Mouse (Mus musculus): ENCODE measurements around the gene Epor.

Epor gene

GRCm38 (mm10) chr9:21936692-21937570 lies 26.4 kb downstream of the Epor start, which contains the start of gene Plppr2:
Gene Plppr2, plus strand, starts transcription at chr9:21937033.
- peak; percentile 73 to 83 for DNase-seq

- DNase-seq = no peak
Observed at GRCm38 (mm10) chr9:21935466-21936131, 27.7 kb downstream of the Epor start.

DNA sequence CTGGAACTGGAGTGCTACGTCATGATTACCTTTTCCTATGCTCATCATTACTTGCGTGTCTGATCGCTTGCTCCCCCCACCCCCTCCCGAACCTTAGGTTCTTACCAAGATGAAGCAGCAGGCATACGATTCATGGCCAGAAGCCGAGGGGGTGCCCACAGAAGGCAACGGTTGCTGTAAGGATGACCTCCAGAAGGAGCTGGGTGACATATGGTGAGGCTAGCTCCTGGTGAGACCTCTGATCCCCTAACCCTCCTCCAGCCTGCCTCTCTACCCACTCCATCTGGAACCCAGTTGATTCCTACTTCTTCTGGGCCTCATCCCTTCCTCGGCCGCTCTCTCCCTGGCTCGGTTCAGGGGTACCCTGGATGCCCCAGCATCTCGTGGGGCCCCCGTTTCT lies 29.3 kb downstream of the Epor start:
- DNase-seq = no peak

DNA sequence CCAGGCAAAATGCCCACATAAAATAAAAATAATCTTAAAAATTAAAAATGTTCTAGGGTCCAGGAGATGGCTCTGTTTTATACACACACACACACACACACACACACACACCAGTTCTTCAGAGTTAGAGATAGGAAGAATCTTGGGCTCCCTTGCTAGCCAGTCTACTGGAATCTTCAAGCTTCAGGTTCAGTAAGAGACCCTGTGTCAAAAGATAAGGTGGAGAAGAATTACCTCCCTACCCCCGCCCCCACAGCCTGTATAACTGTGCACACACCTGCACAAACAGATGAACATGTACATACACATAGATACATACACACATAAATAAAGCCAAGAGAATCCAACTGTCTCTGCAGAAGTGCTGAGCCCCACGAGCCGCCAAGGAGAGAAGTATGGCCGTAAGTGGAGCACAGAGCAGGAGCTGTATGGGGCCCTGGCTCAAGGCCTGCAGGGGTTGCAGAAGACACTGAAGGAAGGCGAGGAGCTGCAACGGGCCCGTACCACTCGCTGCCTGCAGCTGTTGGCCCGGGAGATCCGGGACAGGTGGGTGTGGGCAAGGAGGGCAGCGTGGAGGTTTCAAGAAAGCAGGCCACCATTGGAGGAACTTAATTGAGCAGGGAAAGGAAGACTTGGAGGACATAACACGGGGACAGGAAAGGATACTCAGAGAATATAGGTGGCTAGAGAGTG lies 30.7 kb downstream of the Epor start:
- DNase-seq = no peak

DNA sequence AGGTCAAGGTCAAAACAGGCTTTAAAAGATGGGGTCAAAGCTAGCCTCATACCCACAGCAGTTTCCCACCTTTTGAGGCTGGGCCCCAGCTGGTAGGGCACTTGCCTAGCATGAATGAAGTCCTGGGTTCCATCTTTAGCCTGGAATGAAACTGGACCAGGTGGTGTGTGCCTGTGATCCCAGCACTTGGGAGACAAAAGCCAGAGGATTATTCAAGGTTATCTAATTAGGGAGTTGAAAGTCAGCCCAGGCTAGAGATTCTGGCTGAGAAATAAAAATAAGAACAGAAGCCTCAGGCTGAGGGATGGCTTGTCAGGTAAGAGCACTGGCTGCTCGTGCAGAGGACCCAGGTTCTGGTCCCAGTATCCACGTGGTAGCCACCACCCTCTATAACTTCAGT lies 31.3 kb downstream of the Epor start:
- no peak for DNase-seq

DNA sequence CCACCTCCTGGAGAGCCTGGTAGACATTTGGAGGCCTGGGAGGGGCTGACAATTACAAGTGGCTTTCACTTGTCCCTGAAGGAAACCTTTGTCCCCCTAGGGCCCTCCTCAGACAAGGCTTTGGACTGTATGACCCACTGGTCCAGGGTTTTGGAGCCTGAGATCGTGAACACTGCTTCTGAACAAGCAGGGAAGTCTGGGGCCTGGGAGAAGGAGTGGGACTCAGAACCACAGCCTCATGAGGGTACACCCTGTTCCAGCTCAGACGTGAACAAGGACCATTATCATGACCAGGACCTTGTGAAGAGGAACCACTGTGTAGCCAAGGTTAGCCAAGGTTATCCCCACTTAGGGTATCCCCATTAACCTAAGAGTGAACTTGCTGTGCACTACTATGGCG lies 34.1 kb downstream of the Epor start:
- no peak for DNase-seq

- DNase-seq = peak in 1 of 2 experiments; percentile 19
Observed at GRCm38 (mm10) chr9:21927208-21927753, 36.0 kb downstream of the Epor start, which contains the start of the genes Ccdc159 and Tmem205. Gene Ccdc159, plus strand, starts transcription at chr9:21927471. Gene Tmem205, minus strand, starts transcription at chr9:21927556.

DNA sequence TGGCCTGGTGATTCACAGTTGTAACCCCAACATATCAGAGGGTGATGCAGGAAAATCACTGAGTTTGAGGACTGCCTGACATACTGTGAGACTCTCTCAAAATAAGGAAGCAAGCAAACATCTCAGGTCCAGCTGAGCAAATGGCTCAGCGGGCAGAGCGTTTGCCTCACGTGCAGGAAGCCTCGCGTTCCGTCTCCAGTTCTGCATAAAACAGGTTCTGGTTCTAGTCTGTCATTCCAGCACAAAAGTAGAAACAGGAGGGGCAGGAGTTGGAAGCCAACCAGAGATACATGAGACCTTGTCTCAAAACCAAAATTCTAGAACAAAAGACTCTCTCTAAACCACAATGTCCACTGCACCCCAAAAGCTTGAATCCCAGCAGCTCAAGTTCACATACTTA lies 36.5 kb downstream of the Epor start:
- no peak for DNase-seq

DNA sequence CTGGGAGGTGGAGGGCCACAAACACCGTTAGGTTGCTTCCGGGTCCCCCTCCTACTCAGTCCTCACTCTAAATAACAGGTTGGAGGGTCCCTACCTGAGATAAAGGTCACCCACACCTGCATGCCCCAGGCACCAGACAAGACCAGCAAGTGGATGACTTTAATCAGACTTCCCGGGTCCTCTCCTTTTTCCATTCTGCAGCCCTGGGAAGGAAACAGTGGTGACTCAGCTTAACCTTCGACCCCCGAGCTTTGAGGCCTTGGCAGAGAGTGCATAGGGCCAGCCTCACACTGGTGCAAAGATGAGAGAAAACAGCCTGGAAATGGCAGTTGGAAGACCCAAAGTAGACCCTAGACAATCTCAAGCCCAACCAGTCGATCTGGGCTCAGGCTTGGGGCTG lies 37.2 kb downstream of the Epor start:
- DNase-seq = no peak

GRCm38 (mm10) chr9:21925506-21925905 lies 37.8 kb downstream of the Epor start:
- DNase-seq = no peak

DNA sequence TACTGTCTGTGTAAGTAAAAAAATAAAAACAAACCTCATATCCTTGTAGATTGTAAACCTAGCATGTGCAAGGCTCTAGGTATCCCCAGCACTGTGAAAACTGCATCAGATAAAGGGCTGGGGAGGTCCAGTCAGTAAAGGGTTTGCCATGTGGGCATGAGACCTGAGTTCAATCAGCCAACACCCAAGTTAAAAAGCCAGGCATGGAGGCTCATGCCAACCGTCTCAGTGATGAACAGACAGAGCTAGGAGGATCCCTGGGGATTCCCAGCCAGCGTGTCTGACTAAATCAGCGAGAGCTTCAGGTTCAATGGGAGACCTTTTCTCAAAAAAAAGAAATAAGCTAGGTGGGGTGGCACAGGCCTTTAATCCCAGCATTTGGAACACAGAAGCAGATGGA lies 38.3 kb downstream of the Epor start:
- DNase-seq = no peak

- DNase-seq = no peak
Observed at GRCm38 (mm10) chr9:21924099-21924493, 39.2 kb downstream of the Epor start.

- DNase-seq = no peak
Observed at GRCm38 (mm10) chr9:21923490-21924098, 39.7 kb downstream of the Epor start.

GRCm38 (mm10) chr9:21923036-21923435 lies 40.3 kb downstream of the Epor start:
- DNase-seq = no peak

GRCm38 (mm10) chr9:21918692-21919384 lies 44.5 kb downstream of the Epor start:
- DNase-seq = no peak

DNA sequence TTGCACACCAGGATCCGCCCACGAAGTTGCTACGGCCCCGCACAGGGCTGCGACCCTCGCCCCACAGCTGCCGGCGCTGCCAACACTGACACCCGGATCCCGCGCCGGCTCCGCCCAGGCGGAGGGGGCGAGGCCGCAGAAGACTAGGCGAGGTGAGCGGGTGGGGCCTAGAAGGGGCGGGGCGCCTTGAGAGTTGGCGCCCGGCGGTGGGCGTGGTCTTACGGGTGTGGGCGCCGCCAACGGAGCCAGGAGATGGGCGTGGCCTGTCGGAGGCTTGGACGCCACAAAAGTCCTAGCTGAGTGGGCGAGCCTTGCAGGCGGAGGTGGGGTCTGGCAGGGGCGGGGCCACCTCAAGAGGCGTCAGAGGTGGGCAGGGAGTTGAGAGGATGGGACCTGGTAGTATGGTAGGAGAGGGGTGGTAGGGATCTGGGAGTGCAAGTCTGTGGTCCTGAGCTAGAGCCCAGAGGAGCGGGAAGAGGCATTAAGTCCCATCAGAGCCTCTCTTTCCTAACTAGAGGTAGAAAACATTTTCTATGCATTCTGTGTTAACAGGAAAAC lies 45.2 kb downstream of the Epor start, which contains the start of gene Rab3d:
Gene Rab3d (minus strand): TSS at position 158 of the 558 bp plus-strand sequence.
- peak; percentile 96 to 97 for DNase-seq

DNA sequence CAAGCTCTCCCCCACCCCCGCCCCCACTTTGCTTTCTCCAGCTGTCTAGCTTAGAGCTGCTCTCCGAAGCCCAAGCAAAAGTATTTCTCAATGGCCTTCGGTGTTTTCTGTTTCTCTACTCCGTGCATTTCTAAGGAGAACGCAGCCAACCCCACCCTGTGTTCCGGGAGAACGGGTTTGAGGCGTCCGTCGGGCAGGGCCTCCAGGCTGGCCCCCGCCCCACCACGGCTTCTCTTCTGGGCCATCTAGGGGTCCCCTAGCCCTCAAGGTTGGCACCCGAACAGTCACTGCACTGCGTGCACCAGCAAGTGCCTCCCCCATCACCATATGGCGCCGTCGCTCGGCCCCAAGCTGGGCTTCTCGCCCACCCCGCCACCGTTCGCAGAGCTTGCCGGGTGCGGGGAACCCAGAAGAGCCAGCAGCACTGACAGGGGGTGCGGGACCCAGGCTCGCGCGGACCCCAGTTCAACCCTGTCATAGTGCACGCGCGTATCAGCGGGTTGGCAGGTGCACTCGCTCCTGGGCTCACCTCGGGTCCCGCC lies 45.7 kb downstream of the Epor start:
- no peak for DNase-seq

DNA sequence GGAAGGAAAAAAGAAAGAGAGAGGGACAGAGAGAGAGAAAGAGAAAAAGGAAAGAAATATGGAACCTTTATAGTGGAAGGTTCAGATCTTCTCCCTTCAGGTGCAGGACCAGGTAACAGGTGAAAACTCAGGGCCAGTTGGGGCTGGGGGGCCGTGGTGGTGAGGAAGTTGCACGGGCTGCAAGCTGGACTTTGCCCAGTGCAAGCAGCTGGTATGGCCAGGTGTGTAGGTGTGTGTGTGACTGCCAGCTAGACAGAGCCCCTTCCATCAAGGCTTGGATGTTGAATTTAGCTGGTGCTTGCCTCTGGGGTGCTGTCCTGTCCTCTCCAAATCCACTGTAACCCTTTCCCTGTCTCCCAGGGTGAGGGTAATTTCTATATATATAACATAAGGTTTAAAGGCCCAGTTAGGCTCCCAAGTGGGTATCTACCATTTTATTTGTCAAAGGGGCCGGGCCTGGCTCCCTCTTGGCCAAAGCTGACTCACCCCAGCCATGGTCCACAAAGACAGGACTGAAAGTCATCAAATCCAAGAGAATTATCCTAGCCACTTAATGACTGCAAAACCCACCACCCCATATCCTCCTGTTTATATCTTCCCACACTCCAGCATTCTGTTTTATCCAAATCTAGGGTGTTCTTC lies 46.3 kb downstream of the Epor start:
- no peak for DNase-seq

DNA sequence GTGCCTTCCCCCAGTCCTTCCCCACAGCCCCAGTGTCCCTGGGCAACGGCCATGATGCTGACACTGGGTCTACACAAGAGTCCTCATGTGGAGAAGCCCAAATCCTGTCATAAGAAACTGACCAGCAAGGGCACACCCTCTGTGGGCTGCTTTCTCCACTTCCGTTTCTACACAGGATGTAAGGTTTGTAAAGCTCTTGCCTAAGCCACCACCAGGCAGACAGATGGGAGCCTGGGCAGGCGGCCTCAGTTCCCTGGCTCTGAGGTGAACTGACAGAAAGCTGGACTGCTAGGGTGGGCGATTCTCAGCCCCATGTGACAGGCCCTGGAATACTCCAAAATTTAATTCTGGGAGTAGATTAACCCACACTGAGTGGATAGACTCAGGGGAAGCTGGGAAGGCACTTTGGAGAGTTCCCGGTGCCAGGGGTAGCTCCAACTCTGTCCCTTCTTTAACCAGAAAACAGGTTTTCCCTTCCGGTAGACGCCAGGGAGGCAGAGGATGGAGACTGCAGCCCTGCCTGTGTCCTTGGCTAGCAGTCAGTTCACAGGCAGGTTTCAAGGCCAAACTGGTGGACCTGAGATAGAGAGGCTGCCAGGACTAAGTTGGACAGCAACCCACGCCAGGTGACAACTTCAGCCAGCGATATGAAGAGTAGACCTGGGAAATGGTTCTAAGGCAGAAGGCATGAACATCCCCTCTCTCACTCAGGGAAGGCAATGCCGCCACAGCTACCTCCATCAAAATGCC lies 53.7 kb downstream of the Epor start:
- DNase-seq = no peak
